Mouse (Mus musculus) liver, embryonic 16.5 days (tissue): ENCODE measurements at regions not wholly inside any gene's neighbourhood (a gene's known extent, or its start where the extent isn't known, plus 50 kb on each side); places are given as distances from the start of the nearest gene placed in this dataset.
A peak's percentile ranks its signal among the peaks of the same experiment; 100 is the strongest.

ENCODE experiments used
- ATAC-seq: fragments of 200-750 bp; cut with Nextera tagmentation; 2 replicates; pipeline ENCODE4 v1.8.0; 2017; ENCODE audit warnings: low read depth, mild to moderate bottlenecking, moderate number of reproducible peaks, moderate library complexity
- H3K27ac ChIP-seq: fragments of 300-500 bp; sonication (generic); 2 replicates; pipeline ENCODE4 v1.5.1; 2014; ENCODE audit warnings: mild to moderate bottlenecking, low read length
- H3K27me3 ChIP-seq: fragments of 300-500 bp; sonication (generic); 2 replicates; pipeline ENCODE4 v1.6.1; 2014; ENCODE audit warnings: low read depth, low read length, mixed read lengths; ENCODE audit not compliant: control insufficient read depth, insufficient read depth
- H3K36me3 ChIP-seq: fragments of 300-500 bp; sonication (generic); 2 replicates; pipeline ENCODE4 v1.6.1; 2014; ENCODE audit warnings: mild to moderate bottlenecking; ENCODE audit not compliant: control insufficient read depth, insufficient read depth
- H3K4me1 ChIP-seq: fragments of 300-500 bp; sonication (generic); 2 replicates; pipeline ENCODE4 v1.6.1; 2014; ENCODE audit warnings: low read depth, low read length, mixed read lengths; ENCODE audit not compliant: control insufficient read depth
- H3K4me2 ChIP-seq: fragments of 300-500 bp; sonication (generic); 2 replicates; pipeline ENCODE4 v1.6.1; 2014; ENCODE audit warnings: low read depth, low read length, mixed read lengths
- H3K4me3 ChIP-seq: fragments of 300-500 bp; sonication (generic); 2 replicates; pipeline ENCODE4 v1.5.1; 2014; ENCODE audit warnings: low read depth, mild to moderate bottlenecking, low read length
- H3K9ac ChIP-seq: fragments of 300-500 bp; sonication (generic); 2 replicates; pipeline ENCODE4 v1.6.1; 2014; ENCODE audit warnings: low read depth, low read length
- H3K9me3 ChIP-seq: fragments of 300-500 bp; sonication (generic); replicated peaks from 2 replicates; pipeline ENCODE4 v1.6.1; 2016; ENCODE audit warnings: low read length; ENCODE audit not compliant: control insufficient read depth
- WGBS: fragments of 180-500 bp; shearing (Covaris S2); extraction: QIAGEN DNeasy Blood & Tissue Kit; methylation state at CpG from one replicate; pipeline ENCODE4 v1.1.7; 2014; ENCODE audit not compliant: insufficient replicate concordance; 5-methylcytosine and 5-hydroxymethylcytosine counted together

DNA sequence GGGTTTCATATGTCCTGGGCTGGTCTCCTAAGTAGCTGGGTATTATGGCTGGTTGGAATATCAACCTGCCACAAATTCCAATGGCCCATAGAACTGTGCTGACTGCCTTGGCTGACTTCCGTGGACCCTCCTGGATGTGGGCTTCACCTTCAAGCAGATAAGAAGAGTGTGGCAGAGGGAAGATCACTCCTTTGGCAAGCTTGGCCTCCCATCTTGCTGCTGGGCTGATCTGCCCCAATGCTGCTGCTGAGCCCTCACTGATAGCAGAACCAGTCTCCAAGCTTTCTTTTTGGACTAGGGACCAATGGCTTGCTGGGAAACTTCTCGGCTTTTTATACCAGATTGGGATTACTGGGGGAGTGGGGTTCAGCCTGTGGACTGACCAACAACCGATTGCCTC, 65.6 kb upstream of the Hdhd5 start:
- H3K27me3 ChIP-seq: no peaks in the 10 kb centered on the region
- peaks cover 4% of the 10 kb centered on the region; the same call in 1 of the 2 replicates for H3K9me3 ChIP-seq
- no peak overlapping the region for H3K4me2 ChIP-seq
- no peak overlapping the region for H3K9ac ChIP-seq
- ATAC-seq: no peak
- peaks cover 30% of the 10 kb centered on the region for H3K4me1 ChIP-seq
- H3K27ac ChIP-seq: no peak overlapping the region
- no peaks in the 10 kb centered on the region for H3K36me3 ChIP-seq
- 49% methylated on average over 3 of the region's 3 CpGs for WGBS
- no peak overlapping the region for H3K4me3 ChIP-seq

DNA sequence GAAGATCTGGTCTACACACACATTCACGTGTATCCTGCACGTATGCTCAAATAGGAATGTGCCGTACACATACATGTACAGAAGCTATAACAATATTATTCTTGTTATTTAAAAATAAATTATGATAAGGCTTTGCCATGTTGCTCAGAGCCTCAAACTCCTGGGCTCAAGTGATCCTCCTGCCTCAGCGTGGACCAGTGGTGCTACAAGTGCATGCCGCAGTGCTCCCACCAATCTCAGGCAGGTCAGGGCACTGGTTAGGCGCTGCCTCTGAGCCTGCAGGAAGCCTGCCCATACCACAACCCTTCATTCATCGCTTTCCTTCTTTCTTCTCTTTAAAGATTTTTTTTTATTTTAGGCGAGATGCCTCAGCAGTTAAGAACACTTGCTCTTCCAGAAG, 63.3 kb upstream of the Hdhd5 start:
- WGBS: 78% methylated on average over 8 of the region's 8 CpGs
- H3K9me3 ChIP-seq: no peaks in the 10 kb centered on the region
- no peak overlapping the region for H3K4me3 ChIP-seq
- H3K4me1 ChIP-seq: peaks cover 20% of the 10 kb centered on the region
- H3K4me2 ChIP-seq: no peak overlapping the region
- H3K36me3 ChIP-seq: no peaks in the 10 kb centered on the region
- H3K27me3 ChIP-seq: no peaks in the 10 kb centered on the region
- H3K9ac ChIP-seq: no peak overlapping the region
- ATAC-seq: no peak
- no peak overlapping the region for H3K27ac ChIP-seq

DNA sequence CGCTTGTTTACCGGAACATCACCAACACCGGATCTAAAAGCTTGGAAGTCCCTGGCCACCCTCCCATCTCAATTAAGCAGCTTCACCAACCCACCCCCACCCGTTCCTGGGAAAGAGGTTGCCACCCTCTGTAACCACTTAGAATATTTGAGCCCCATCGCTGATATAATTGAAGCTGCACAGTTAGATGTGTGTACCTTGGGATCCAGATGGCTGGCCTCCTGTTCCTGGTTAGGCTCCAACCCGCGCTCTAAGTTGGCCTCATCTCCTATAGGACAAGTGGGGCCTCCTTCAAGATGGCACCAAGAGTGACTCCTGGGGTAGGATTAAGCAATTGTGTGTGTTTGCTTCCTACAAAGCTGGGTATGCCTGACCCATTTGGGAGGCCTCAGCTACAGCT, 61.6 kb upstream of the Hdhd5 start:
- Histone ChIP-seq H3K4me2 (no peak overlapping the region), H3K4me1 (peaks cover 33% of the 10 kb centered on the region)

DNA sequence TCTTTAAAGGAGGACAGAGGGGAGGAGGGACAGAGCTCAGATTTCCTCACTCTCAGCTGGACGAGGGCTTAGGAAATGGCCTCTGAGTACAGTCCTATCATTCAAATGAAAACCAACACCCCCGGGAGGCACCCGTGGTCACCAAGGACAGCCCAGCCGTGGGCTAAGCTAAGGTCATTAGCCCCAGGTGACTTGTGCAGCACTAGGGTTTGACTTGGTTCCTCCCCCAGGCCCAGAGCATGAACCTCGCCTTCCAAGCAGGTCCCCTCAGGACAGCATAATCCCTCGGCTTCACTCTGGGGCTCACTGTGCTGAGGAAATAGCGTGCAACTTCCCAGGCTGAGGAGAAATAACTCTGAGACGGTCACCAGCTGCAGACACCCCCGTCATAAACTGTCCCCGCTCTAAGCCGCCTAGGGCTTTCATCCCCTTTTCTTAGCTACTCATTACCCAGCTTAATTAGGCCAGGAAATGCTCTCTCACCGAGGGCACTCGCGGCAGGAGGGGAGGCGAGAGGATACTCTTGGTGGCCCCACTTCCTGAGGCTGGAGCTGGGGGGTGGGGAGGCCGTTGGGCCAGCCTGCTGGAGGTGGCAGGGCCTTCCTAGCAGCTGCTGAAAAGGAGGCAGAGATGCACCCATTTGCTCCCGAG, 61.0 kb upstream of the Hdhd5 start:
- peak; percentile 33 for ATAC-seq
- Histone ChIP-seq H3K27ac (peak overlapping the region; percentile 41), H3K36me3 (no peaks in the 10 kb centered on the region), H3K4me2 (no peak overlapping the region), H3K9ac (no peak overlapping the region), H3K4me1 (peaks cover 33% of the 10 kb centered on the region), H3K4me3 (no peak overlapping the region), H3K27me3 (no peaks in the 10 kb centered on the region), H3K9me3 (no peaks in the 10 kb centered on the region)
- WGBS: 18% methylated on average over 17 of the region's 17 CpGs

More for the DNA sequence above, 61.6 kb upstream of the Hdhd5 start:
- WGBS: 54% methylated on average over 7 of the region's 7 CpGs
- Histone ChIP-seq H3K9me3 (no peaks in the 10 kb centered on the region), H3K9ac (no peak overlapping the region), H3K4me3 (no peak overlapping the region), H3K27ac (no peak overlapping the region), H3K27me3 (no peaks in the 10 kb centered on the region), H3K36me3 (no peaks in the 10 kb centered on the region)
- no peak for ATAC-seq

DNA sequence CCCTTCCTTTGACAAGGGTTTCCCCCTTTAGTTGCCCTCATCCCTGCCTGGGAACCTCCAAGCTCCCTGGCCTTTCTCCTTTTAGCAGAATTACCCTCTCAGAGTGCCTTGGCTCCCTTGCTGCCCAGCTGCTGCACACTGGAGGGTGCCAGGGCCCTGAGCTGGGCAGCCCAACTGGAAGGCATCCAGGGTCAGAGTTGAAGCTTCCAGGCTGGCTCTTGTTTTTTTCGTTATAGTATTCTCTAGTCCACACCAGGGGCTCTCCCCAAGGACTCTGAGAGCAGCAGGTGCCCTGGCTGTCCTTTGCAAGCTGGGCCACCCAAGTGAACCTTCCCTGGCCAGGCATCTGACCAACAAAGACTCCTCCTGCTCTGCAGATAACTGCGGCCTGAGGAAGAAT, 59.1 kb upstream of the Hdhd5 start:
- Histone ChIP-seq H3K36me3 (no peaks in the 10 kb centered on the region), H3K9ac (no peak overlapping the region), H3K4me3 (no peak overlapping the region), H3K9me3 (no peaks in the 10 kb centered on the region), H3K4me1 (peaks cover 33% of the 10 kb centered on the region), H3K27me3 (no peaks in the 10 kb centered on the region), H3K27ac (no peak overlapping the region; the same call in 1 of the 2 replicates), H3K4me2 (no peak overlapping the region)
- WGBS: 67% methylated on average over 2 of the region's 2 CpGs
- no peak for ATAC-seq

DNA sequence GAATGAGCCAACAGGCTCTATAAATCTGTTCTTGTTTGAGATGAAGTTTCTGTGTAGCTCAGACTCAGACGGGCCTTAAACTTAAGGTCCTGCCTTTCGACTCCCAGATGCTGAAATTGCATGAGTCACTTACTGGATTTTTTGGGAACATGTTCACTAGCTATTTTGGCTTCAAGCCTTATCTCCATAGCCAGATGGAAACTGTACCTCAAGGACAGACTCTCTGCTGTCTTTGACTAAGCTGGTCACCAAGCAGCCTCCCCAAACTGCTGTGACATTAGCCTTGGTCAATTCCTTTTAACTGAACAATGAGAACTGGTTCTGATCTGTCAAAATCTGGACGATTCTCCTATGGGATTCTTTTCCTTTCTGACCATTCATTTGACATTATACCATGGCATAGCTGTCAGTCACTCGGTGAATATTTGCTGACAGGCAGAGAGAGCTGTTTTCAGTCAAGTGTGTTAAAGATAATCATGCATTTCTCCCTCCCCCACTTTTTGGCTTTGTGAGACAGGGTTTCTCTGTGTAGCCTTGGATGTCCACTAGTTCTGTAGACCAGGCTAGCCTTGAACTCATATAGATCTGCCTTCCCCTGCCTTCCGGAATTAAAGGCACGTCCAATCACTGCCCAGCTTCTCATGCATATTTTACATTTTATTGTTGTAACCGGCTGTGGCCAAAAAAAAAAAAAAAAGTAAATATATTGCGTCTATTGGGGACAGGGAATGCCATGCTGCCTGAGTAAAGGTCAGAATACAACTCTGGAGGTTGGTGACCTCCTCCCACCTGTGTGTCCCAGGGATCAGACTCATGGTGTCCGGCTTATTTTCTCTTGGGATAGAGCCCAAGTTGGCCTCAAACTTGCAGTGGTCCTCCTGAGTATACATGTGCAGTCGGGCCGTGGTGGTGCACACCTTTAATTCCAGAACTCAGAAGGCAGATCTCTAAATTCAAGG, 57.9 kb upstream of the Hdhd5 start:
- H3K27me3 ChIP-seq: no peaks in the 10 kb centered on the region
- no peak overlapping the region for H3K4me3 ChIP-seq
- 57% methylated on average over 11 of the region's 11 CpGs for WGBS
- peaks cover 33% of the 10 kb centered on the region for H3K4me1 ChIP-seq
- no peaks in the 10 kb centered on the region for H3K9me3 ChIP-seq
- ATAC-seq: peak; percentile 76
- H3K4me2 ChIP-seq: peak overlapping the region; percentile 37
- H3K36me3 ChIP-seq: no peaks in the 10 kb centered on the region
- peak overlapping the region; percentile 34 for H3K9ac ChIP-seq
- H3K27ac ChIP-seq: peak overlapping the region; percentile 85

DNA sequence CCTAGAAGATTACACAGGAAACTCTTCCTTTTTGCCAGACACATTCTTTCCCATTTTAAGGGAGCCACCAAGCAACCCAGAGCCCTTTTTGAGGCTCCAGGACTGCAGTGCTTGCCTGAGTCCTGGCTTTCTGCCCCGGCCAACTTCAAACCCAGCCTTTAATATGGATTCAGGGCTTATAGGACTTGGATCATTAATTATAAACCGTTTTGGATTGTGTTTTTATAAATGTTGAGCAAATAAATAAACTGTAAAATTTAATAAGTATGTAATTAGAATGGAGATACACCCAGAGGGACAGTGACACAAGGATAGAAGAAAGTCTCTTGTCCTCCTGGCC, 54.8 kb upstream of the Hdhd5 start:
- Histone ChIP-seq H3K36me3 (no peaks in the 10 kb centered on the region), H3K4me2 (no peak overlapping the region), H3K9ac (no peak overlapping the region), H3K27ac (no peak overlapping the region), H3K4me1 (peaks cover 32% of the 10 kb centered on the region), H3K27me3 (no peaks in the 10 kb centered on the region), H3K4me3 (no peak overlapping the region), H3K9me3 (no peaks in the 10 kb centered on the region)
- 50% methylated on average over 2 of the region's 2 CpGs for WGBS
- no peak for ATAC-seq

DNA sequence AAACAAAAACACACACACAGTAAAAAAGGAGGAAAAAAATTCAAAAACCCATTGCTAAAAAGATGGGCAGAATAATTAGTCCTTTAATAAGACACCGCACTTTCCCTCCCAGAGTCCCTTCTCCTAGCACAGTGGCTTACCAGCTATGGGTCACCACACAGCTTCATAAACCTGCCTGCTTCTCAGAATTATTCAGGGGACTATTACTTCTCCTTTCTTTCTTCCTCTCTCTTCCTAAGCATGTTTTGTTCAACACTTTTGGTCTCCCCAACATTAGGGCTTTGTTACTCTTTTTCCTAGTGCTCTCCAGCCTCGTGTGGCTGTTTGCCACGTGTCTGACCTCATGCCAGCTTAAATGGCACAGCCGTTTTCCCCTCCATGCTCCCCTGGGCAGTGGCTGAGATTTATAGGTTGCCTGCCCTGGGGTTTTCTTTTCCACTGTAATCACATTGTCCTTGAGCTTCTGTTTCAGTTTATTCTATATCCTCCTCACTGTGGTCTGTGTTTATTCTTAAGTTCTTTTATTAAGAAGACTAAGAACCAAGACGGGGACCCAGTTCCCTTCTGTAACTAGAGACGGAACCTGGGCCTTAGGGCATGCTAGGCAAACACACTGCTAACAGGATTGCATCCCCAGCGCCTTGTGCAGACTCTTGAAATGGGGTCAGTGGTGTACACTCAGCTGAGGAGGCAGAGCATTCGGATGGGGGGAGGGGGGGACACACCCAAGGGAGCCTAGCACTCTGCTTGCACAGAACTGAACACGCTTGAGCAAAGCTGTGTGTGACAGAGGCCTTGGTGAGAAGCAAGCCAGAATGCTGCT, 54.2 kb upstream of the Hdhd5 start:
- peaks cover 36% of the 10 kb centered on the region for H3K4me1 ChIP-seq
- H3K36me3 ChIP-seq: no peaks in the 10 kb centered on the region
- no peak for ATAC-seq
- no peak overlapping the region; the same call in 1 of the 2 replicates for H3K27ac ChIP-seq
- H3K27me3 ChIP-seq: no peaks in the 10 kb centered on the region
- H3K9ac ChIP-seq: no peak overlapping the region
- no peak overlapping the region for H3K4me2 ChIP-seq
- no peaks in the 10 kb centered on the region for H3K9me3 ChIP-seq
- WGBS: 60% methylated on average over 9 of the region's 9 CpGs
- H3K4me3 ChIP-seq: no peak overlapping the region
